Mouse (Mus musculus): ENCODE data around the gene Noc2l. TPM values are rescaled to one million over a fixed set of nuclear protein-coding genes. Genes with fewer than 3 reads are reported as not detected.

Noc2l gene
- polyA plus RNA-seq, 1 experiment from 2014 or later = 38.1 TPM

- Histone ChIP-seq H3K4me1 (ENCODE audit: control insufficient read depth, insufficient read depth, low read length) (peaks cover 10% of the 10 kb centered on the region; the same call in 1 of the 2 replicates), H3K36me3 (ENCODE audit: control insufficient read depth, insufficient read depth) (peaks cover 9% of the 10 kb centered on the region), H3K9ac (ENCODE audit: low read length) (no peak overlapping the region), H3K9me3 (replicated peaks; ENCODE audit: control insufficient read depth, low read length) (no peaks in the 10 kb centered on the region), H3K27me3 (ENCODE audit: control insufficient read depth, insufficient read depth, low read length) (peaks cover 30% of the 10 kb centered on the region), H3K4me3 (ENCODE audit: low read length) (no peak overlapping the region), H3K4me2 (ENCODE audit: low read depth, low read length) (no peak overlapping the region), H3K27ac (ENCODE audit: low read length) (no peak overlapping the region)
- 39% methylated on average over 3 of the region's 3 CpGs for WGBS
- no peak for ATAC-seq (replicated peaks; ENCODE audit: extremely low read depth, insufficient read depth, low FRiP score)
Measured at GRCm38 (mm10) chr4:156252619-156253018, 16.8 kb downstream of the Noc2l start.

GRCm38 (mm10) chr4:156253043-156253442 lies 17.2 kb downstream of the Noc2l start:
- peaks cover 30% of the 10 kb centered on the region for H3K27me3 ChIP-seq (ENCODE audit: control insufficient read depth, insufficient read depth, low read length)
- 41% methylated on average over 7 of the region's 7 CpGs for WGBS
- H3K4me1 ChIP-seq (ENCODE audit: control insufficient read depth, insufficient read depth, low read length) = peaks cover 10% of the 10 kb centered on the region; the same call in 1 of the 2 replicates
- ATAC-seq (replicated peaks; ENCODE audit: extremely low read depth, insufficient read depth, low FRiP score) = no peak
- no peak overlapping the region for H3K9ac ChIP-seq (ENCODE audit: low read length)
- H3K36me3 ChIP-seq (ENCODE audit: control insufficient read depth, insufficient read depth) = peaks cover 5% of the 10 kb centered on the region
- H3K4me2 ChIP-seq (ENCODE audit: low read depth, low read length) = no peak overlapping the region
- no peak overlapping the region for H3K27ac ChIP-seq (ENCODE audit: low read length)
- no peak overlapping the region for H3K4me3 ChIP-seq (ENCODE audit: low read length)
- H3K9me3 ChIP-seq (replicated peaks; ENCODE audit: control insufficient read depth, low read length) = no peaks in the 10 kb centered on the region

- no peak for ATAC-seq (replicated peaks; ENCODE audit: extremely low read depth, insufficient read depth, low FRiP score)
- H3K4me3 ChIP-seq (ENCODE audit: low read length) = peak overlapping the region; percentile 40
- peaks cover 10% of the 10 kb centered on the region; the same call in 1 of the 2 replicates for H3K4me1 ChIP-seq (ENCODE audit: control insufficient read depth, insufficient read depth, low read length)
- H3K27ac ChIP-seq (ENCODE audit: low read length) = no peak overlapping the region
- no peaks in the 10 kb centered on the region for H3K36me3 ChIP-seq (ENCODE audit: control insufficient read depth, insufficient read depth)
- H3K9ac ChIP-seq (ENCODE audit: low read length) = no peak overlapping the region
- no peaks in the 10 kb centered on the region for H3K9me3 ChIP-seq (replicated peaks; ENCODE audit: control insufficient read depth, low read length)
- 2% methylated on average over 30 of the region's 30 CpGs for WGBS
- peak overlapping the region; percentile 60 for H3K4me2 ChIP-seq (ENCODE audit: low read depth, low read length)
- H3K27me3 ChIP-seq (ENCODE audit: control insufficient read depth, insufficient read depth, low read length) = peaks cover 30% of the 10 kb centered on the region
Measured at GRCm38 (mm10) chr4:156254361-156255077, 18.7 kb downstream of the Noc2l start.

- H3K9ac ChIP-seq (ENCODE audit: low read length) = no peak within 1 kb of the TSS
- H3K4me2 ChIP-seq (ENCODE audit: low read depth, low read length) = peak within 1 kb of the TSS; percentile 60
- peaks cover 10% of the 10 kb centered on the region; the same call in 1 of the 2 replicates for H3K4me1 ChIP-seq (ENCODE audit: control insufficient read depth, insufficient read depth, low read length)
- H3K27ac ChIP-seq (ENCODE audit: low read length) = no peak within 1 kb of the TSS
- no peak; the same call in 1 of the 2 replicates for ATAC-seq (replicated peaks; ENCODE audit: extremely low read depth, insufficient read depth, low FRiP score)
- H3K4me3 ChIP-seq (ENCODE audit: low read length) = peak within 1 kb of the TSS; percentile 40
- no peaks in the 10 kb centered on the region for H3K9me3 ChIP-seq (replicated peaks; ENCODE audit: control insufficient read depth, low read length)
- H3K36me3 ChIP-seq (ENCODE audit: control insufficient read depth, insufficient read depth) = no peaks in the 10 kb centered on the region
- 4% methylated on average over 26 of the region's 26 CpGs for WGBS
- peaks cover 30% of the 10 kb centered on the region for H3K27me3 ChIP-seq (ENCODE audit: control insufficient read depth, insufficient read depth, low read length)
Measured at GRCm38 (mm10) chr4:156255078-156255839, 19.4 kb downstream of the Noc2l start, which contains the start of gene Samd11. Gene Samd11 (minus strand): TSS chr4:156255657.

Small RNA genes within 50 kb of the gene (microRNA-seq; reads per million reads assigned to microRNA genes)
- gene Mir7658 = 2.0 reads per million, percentile 4 among the genes with 10 or more reads in this experiment

Other genes starting within 250 kb of the Noc2l start
- 8.6 and 9.1 TPM in 2 replicates for gene B3galt6, start 243.4 kb upstream of the Noc2l start, polyA plus RNA-seq (2015; fragmentation: Nextera tagmentation; extraction: Ambion mirVana)
- 122 and 128 TPM in 2 replicates for gene Sdf4, start 243.1 kb upstream of the Noc2l start, polyA plus RNA-seq (2015; fragmentation: Nextera tagmentation; extraction: Ambion mirVana)
- gene Tnfrsf4, start 222.2 kb upstream of the Noc2l start, polyA plus RNA-seq (2015; fragmentation: Nextera tagmentation; extraction: Ambion mirVana) = 0.95 and 1.5 TPM in 2 replicates
- gene Tnfrsf18, start 209.8 kb upstream of the Noc2l start, polyA plus RNA-seq (2015; fragmentation: Nextera tagmentation; extraction: Ambion mirVana) = 2.3 and 2.6 TPM in 2 replicates
- gene Ttll10, start 176.6 kb upstream of the Noc2l start, polyA plus RNA-seq (2015; fragmentation: Nextera tagmentation; extraction: Ambion mirVana) = 0.33 and 0.37 TPM in 2 replicates
- 17.3 and 17.4 TPM in 2 replicates for gene 9430015G10Rik, start 126.0 kb upstream of the Noc2l start, polyA plus RNA-seq (2015; fragmentation: Nextera tagmentation; extraction: Ambion mirVana)
- gene Rnf223, start 105.5 kb upstream of the Noc2l start, polyA plus RNA-seq (2015; fragmentation: Nextera tagmentation; extraction: Ambion mirVana) = 0.18 and 0.19 TPM in 2 replicates
- gene Agrn, start 38.5 kb upstream of the Noc2l start, polyA plus RNA-seq (2015; fragmentation: Nextera tagmentation; extraction: Ambion mirVana) = 34.4 and 48.5 TPM in 2 replicates
- gene Isg15, start 35.2 kb upstream of the Noc2l start, polyA plus RNA-seq (2015; fragmentation: Nextera tagmentation; extraction: Ambion mirVana) = 5.0 and 9.1 TPM in 2 replicates
- 4.2 and 5.6 TPM in 2 replicates for gene AW011738, start 32.7 kb upstream of the Noc2l start, polyA plus RNA-seq (2015; fragmentation: Nextera tagmentation; extraction: Ambion mirVana)
- 16.3 and 16.8 TPM in 2 replicates for gene Perm1, start 20.1 kb upstream of the Noc2l start, polyA plus RNA-seq (2015; fragmentation: Nextera tagmentation; extraction: Ambion mirVana)
- gene Plekhn1, start 1.2 kb upstream of the Noc2l start, polyA plus RNA-seq (2015; fragmentation: Nextera tagmentation; extraction: Ambion mirVana) = 13.8 and 17.5 TPM in 2 replicates
- 0.26 and 0.60 TPM in 2 replicates for gene Samd11, start 19.6 kb downstream of the Noc2l start, polyA plus RNA-seq (2015; fragmentation: Nextera tagmentation; extraction: Ambion mirVana)
- gene Vmn2r-ps159, start 95.1 kb downstream of the Noc2l start, polyA plus RNA-seq (2015; fragmentation: Nextera tagmentation; extraction: Ambion mirVana) = not detected in 2 replicates

Measured in heart, embryonic 16.5 days (tissue).